Mouse (Mus musculus) liver, embryonic 14.5 days (tissue): ENCODE measurements at regions not wholly inside any gene's neighbourhood (a gene's known extent, or its start where the extent isn't known, plus 50 kb on each side); places are given as distances from the start of the nearest gene placed in this dataset.

Experiments used
- ATAC-seq: fragments of 200-750 bp; cut with Nextera tagmentation; 2 replicates; pipeline ENCODE4 v1.8.0; 2017; ENCODE audit warnings: moderate number of reproducible peaks, mild to moderate bottlenecking, moderate library complexity; ENCODE audit not compliant: insufficient read depth
- DNase-seq, 3 experiments: peaks; one replicate each; pipeline ENCODE4 v3.0.0-alpha.2; 2012 to 2013; ENCODE audit warnings: low read depth in 3 of 3, low spot score in 3 of 3
- H3K27ac ChIP-seq: fragments of 300-500 bp; sonication (generic); 2 replicates; pipeline ENCODE4 v1.5.1; 2014; ENCODE audit warnings: moderate library complexity, mild to moderate bottlenecking, control low read depth, inconsistent platforms
- H3K27me3 ChIP-seq: fragments of 300-500 bp; sonication (generic); 2 replicates; pipeline ENCODE4 v1.6.1; 2014; ENCODE audit warnings: mild to moderate bottlenecking, low read length, moderate library complexity; ENCODE audit not compliant: control insufficient read depth, insufficient read depth
- H3K36me3 ChIP-seq: fragments of 300-500 bp; sonication (generic); replicated peaks from 2 replicates; pipeline ENCODE4 v1.6.1; 2014; ENCODE audit warnings: low read depth; ENCODE audit not compliant: control insufficient read depth, insufficient read depth
- H3K4me1 ChIP-seq, 2 experiments: fragments of 200-500 bp in 1 of 2; fragments of 300-500 bp in 1 of 2; sonication (generic) in 1 of 2; replicated peaks; 2 replicates each; pipeline ENCODE4 v1.6.1; 2012 to 2014; ENCODE audit warnings: antibody characterized with exemption in 1 of 2, inconsistent platforms in 1 of 2, low read length in 1 of 2; ENCODE audit not compliant: control insufficient read depth in 2 of 2, insufficient read depth in 2 of 2
- H3K4me2 ChIP-seq: fragments of 300-500 bp; sonication (generic); 2 replicates; pipeline ENCODE4 v1.6.1; 2014; ENCODE audit warnings: low read depth, mild to moderate bottlenecking, control low read depth, moderate library complexity
- H3K4me3 ChIP-seq, 2 experiments: fragments of 200-500 bp in 1 of 2; fragments of 300-500 bp in 1 of 2; sonication (generic) in 1 of 2; 2 replicates each; pipeline ENCODE4 v1.5.1; 2012 to 2014; ENCODE audit warnings: low read depth in 2 of 2, low read length in 2 of 2, mild to moderate bottlenecking in 2 of 2, control low read depth in 1 of 2, inconsistent platforms in 1 of 2, moderate library complexity in 1 of 2; ENCODE audit not compliant: insufficient read depth in 1 of 2
- H3K9ac ChIP-seq: fragments of 300-500 bp; sonication (generic); replicated peaks from 2 replicates; pipeline ENCODE4 v1.6.1; 2014; ENCODE audit warnings: mild to moderate bottlenecking, control low read depth, moderate library complexity
- H3K9me3 ChIP-seq: fragments of 300-500 bp; sonication (generic); 2 replicates; pipeline ENCODE4 v1.6.1; 2016; ENCODE audit warnings: low read length, mixed read lengths; ENCODE audit not compliant: control insufficient read depth
- CTCF ChIP-seq: IDR thresholded peaks from 2 replicates; pipeline ENCODE4 v1.5.1; 2016; ENCODE audit warnings: antibody characterized with exemption, low read depth, control low read depth
- EP300 ChIP-seq: IDR thresholded peaks from 2 replicates; pipeline ENCODE4 v1.6.1; 2016; ENCODE audit warnings: antibody characterized with exemption, low read depth
- WGBS: fragments of 180-500 bp; shearing (Covaris S2); extraction: QIAGEN DNeasy Blood & Tissue Kit; methylation state at CpG from one replicate; pipeline ENCODE4 v1.1.7; 2014; ENCODE audit not compliant: insufficient replicate concordance; 5-methylcytosine and 5-hydroxymethylcytosine counted together

GRCm38 (mm10) chr4:25488479-25489069, 207.0 kb upstream of the Ufl1 start:
- no peak for DNase-seq
- ATAC-seq: no peak
- Histone ChIP-seq H3K4me1 (no peaks in the 10 kb centered on the region), H3K4me3 (no peak overlapping the region), H3K36me3 (no peaks in the 10 kb centered on the region), H3K9me3 (no peaks in the 10 kb centered on the region), H3K4me2 (no peak overlapping the region), H3K27ac (no peak overlapping the region), H3K9ac (no peak overlapping the region), H3K27me3 (no peaks in the 10 kb centered on the region)
- no peak for TF ChIP-seq EP300
- no peak for TF ChIP-seq CTCF
- 42% methylated on average over 1 of the region's 1 CpGs for WGBS

GRCm38 (mm10) chr4:25483621-25483933, 202.0 kb upstream of the Ufl1 start:
- ATAC-seq: no peak
- Histone ChIP-seq H3K4me3 (no peak overlapping the region), H3K27me3 (no peaks in the 10 kb centered on the region), H3K36me3 (no peaks in the 10 kb centered on the region), H3K4me2 (no peak overlapping the region), H3K9ac (no peak overlapping the region), H3K4me1 (no peaks in the 10 kb centered on the region), H3K27ac (no peak overlapping the region), H3K9me3 (no peaks in the 10 kb centered on the region)
- WGBS: 26% methylated on average over 1 of the region's 1 CpGs
- TF ChIP-seq EP300: no peak
- DNase-seq: no peak

- TF ChIP-seq CTCF (no peak), EP300 (no peak)
- H3K36me3 ChIP-seq: no peaks in the 10 kb centered on the region
- H3K27ac ChIP-seq: no peak overlapping the region
- no peak overlapping the region for H3K4me2 ChIP-seq
- H3K4me1 ChIP-seq: no peaks in the 10 kb centered on the region
- DNase-seq (no peak), ATAC-seq (no peak)
- 31% methylated on average over 6 of the region's 6 CpGs for WGBS
- H3K9me3 ChIP-seq: no peaks in the 10 kb centered on the region
- H3K27me3 ChIP-seq: no peaks in the 10 kb centered on the region
- no peak overlapping the region for H3K9ac ChIP-seq
- no peak overlapping the region for H3K4me3 ChIP-seq
Observed at GRCm38 (mm10) chr4:25482933-25483620, 201.5 kb upstream of the Ufl1 start.

- Histone ChIP-seq H3K4me3 (no peak overlapping the region), H3K9me3 (no peaks in the 10 kb centered on the region), H3K27me3 (no peaks in the 10 kb centered on the region), H3K27ac (no peak overlapping the region), H3K4me1 (no peaks in the 10 kb centered on the region), H3K9ac (no peak overlapping the region), H3K4me2 (no peak overlapping the region), H3K36me3 (no peaks in the 10 kb centered on the region)
- DNase-seq: no peak
- no peak for ATAC-seq
- TF ChIP-seq EP300 (no peak), CTCF (no peak)
Observed at GRCm38 (mm10) chr4:25473026-25473425, 191.4 kb upstream of the Ufl1 start.

- 57% methylated on average over 3 of the region's 3 CpGs for whole genome bisulfite sequencing
- DNase-seq (no peak), ATAC-seq (no peak)
- Histone ChIP-seq H3K4me3 (no peak overlapping the region), H3K36me3 (no peaks in the 10 kb centered on the region), H3K4me2 (no peak overlapping the region), H3K4me1 (no peaks in the 10 kb centered on the region), H3K27ac (no peak overlapping the region), H3K9me3 (no peaks in the 10 kb centered on the region), H3K9ac (no peak overlapping the region), H3K27me3 (no peaks in the 10 kb centered on the region)
- TF ChIP-seq EP300: no peak
- no peak for TF ChIP-seq CTCF
Observed at GRCm38 (mm10) chr4:25466490-25466889, 184.9 kb upstream of the Ufl1 start.
